Mouse (Mus musculus) hematopoietic multipotent progenitor cell, adult 10-12 weeks (in vitro differentiated cells): ENCODE results near the gene Wnt2. TPM values are rescaled to one million over a fixed set of nuclear protein-coding genes. Genes with fewer than 3 reads are reported as not detected.

ENCODE experiments used
- polyA plus RNA-seq: library from polyadenylated mRNA; stranded (reverse); fragments of >175 nt; gene quantifications from 2 replicates; pipeline ENCODE4 v1.2.3, GENCODE M21; 2012; ENCODE audit warnings: low replicate concordance

Gene Wnt2
- 0.15 TPM in 1 of 2 replicates, not detected in the other for polyA plus RNA-seq

DNA sequence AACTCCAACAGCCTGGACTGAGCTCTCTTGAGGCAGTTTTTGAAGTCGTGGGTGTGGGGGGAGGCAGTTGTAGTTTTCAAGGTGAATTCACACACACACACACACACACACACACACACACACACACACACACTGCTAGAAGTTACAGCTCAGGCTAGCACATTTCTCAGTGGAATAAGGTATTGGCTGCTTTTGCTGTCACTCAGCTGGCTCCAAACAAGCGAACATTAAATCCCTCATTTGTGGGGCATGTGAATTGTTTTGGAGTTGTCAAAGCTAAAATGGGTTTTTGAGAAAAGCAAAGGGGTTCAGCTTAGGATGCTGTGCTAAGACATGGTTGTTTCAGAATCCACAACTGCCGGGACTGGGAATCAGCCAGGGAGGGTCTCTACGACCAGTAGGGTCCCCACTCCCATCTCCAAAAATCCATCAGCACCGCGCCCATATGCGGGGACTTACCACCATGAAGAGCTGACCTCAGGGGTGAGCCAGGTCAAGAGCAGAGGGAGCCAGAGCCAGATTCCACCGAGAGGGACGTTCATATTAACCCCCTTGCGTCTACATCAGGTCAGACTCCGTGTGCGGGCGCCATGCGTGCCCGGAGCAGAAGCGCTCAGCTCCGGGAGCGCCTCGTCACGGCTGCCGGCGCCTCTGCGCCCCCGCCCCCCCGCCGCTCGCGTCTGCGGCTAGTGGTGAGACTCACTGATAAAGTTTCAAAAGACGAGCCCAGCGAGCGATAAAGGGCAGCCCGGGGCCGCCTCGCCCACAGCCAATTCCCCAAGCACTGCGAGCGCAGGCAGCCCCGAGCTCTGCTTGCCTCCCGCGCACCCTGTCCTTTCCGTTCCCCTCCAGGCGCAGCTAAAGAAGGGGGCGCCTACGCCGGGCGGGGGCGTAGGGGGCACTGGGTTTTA lies at the start of gene Wnt2:
Wnt2 (minus strand) TSS at position 840 of the 911 bp plus-strand sequence.

Other genes starting within 250 kb of the Wnt2 start
- not detected in 2 replicates for gene Asz1, start 78.5 kb upstream of the Wnt2 start, polyA plus RNA-seq
- not detected in 2 replicates for gene Cftr, start 140.1 kb upstream of the Wnt2 start, polyA plus RNA-seq